Mouse (Mus musculus) testis, postnatal 14 days (tissue): ENCODE measurements around the gene Syn3.

Source experiments
- DNase-seq: peaks from one replicate; pipeline ENCODE4 v3.0.0; 2021; ENCODE audit warnings: low spot score

Gene Syn3

DNA sequence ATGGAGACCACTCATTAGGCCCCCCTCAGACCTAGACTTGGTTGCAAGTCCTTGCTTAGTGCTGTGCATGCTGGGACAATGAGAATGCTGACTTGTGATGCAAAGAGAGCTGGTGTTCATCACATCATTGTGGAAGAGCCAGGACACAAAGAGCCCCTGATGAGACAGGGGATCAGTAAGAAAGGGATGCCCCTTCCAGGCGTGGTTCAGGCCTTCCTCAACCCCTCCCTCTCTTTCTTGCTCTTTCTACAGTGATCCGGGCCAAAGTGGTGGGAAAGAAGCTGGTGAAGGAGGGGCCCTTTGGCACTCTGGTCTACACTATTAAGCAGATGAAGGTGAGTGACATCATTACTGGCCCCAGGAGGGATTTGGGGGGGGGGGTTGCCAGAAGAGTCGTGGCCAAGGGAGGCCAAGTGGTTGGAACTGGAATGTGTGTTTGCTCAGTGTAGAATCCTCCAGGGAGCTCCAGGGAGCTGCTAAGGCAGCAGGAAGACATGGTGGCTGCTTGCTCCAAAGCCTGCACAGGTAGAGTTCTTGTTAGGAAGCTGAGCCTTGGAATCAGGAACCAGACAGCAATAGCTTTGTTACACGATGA, 160.5 kb downstream of the Syn3 start:
- no peak for DNase-seq

- no peak for DNase-seq
These were observed 161.5 kb downstream of the Syn3 start for GRCm38 (mm10) chr10:86337239-86337638.

GRCm38 (mm10) chr10:86336506-86336905, 162.2 kb downstream of the Syn3 start:
- no peak for DNase-seq

DNA sequence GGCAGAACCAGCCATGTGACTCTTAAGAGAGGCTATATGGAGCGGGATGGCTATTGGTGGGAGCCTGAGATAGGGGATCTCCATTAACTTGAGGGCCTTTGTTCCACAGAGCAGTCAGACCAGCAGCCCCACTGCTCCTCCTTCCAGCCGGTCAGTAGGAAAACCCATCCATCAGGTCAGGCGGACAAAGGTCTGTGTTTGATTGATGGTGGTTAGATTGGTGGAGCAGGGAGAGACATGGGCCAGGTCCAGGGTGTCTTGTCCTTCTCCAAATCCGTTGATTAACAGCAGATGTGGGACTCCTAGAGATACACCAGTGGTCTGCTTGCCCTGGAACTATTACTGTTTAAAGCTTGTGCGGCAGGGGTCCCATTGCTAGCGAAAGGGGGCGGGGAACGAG, 164.1 kb downstream of the Syn3 start:
- DNase-seq, result no peak

DNA sequence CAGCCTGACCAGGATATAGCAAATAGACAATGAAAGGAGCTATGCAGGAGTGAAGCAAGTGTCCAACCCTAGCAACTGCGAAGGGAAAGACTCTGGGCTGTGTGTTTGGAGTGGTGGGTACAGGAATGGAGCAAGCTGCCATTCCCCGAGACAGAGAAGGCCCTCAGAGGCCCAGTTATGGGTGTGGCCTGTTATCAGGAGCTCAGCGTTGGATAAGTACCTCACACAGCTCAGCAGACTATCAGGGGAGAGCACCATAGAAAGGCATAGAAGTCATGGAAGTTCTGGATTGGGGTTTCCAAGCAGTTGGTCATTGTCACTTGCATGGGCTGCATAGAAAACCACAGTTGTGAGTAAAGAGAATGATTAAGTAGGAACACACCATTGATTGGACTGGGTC, 165.8 kb downstream of the Syn3 start:
- no peak for DNase-seq

DNA sequence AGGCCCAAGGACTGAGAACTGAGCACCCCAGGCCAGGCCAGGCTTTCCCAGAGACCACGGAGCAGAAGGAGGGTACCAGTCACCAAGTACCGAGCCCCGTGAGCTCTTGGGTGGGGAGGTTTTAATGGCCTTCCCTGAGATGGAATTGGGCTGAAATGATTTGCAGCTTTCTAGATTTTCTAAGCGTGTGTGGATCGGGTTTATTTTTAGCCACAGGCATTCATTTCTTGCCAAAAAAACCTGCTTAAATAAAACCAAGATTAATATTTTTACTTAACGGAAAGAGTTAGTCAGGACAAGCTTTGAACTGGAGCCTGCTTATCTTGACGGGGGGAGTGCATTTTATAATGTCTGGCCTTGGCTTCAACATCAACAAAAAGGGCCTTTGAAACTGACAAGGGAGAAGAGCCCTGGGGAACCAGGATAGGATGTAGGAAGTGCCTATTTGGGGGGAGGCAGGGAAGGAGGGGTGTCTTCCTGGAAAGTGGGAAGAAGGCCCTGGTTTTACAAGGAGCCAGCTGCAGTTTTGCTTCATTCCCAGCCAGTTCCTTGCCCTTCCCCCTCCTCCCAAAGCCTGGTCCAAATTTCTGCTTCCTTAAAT, 166.9 kb downstream of the Syn3 start:
- peak; percentile 12 for DNase-seq

DNA sequence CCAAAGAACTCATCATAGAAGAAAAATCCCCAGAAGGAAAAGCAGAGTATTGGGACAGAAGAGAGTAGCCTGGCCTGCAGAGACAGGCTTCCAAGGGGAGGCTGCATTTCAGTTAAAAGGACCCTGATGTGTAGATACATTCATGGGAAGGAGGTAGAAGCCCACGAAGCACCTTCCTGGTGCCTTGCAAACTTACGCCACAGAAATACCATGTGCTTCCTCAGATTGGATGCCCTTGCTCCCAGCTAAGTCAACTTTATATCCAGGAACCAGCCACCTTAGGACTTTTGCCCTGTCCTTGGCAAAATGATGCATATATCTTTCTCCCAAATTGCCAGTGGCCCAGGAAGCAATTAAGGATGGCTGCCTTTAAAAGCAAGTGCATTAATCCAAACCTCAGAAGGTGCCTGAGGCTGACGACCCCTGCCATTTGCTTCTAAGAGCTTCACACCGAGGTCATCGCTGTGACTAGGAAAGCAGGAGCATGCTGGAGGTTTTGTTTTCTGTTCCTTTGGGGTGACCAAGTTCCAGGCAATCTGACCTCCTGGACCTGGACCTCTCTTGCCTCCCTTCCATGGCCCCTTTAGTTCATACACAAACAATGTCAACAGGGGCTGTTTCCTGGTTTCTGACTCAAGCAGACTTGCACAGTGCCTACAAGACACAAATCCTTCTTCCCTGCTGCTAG, 167.6 kb downstream of the Syn3 start:
- DNase-seq, result no peak

GRCm38 (mm10) chr10:86329241-86329882, 169.3 kb downstream of the Syn3 start:
- DNase-seq, result no peak

- DNase-seq, result no peak
These were observed 170.0 kb downstream of the Syn3 start for GRCm38 (mm10) chr10:86328691-86329090.

- DNase-seq, result no peak
These were observed 170.6 kb downstream of the Syn3 start for GRCm38 (mm10) chr10:86328143-86328542.

GRCm38 (mm10) chr10:86325272-86325671, 173.4 kb downstream of the Syn3 start:
- DNase-seq, result no peak

- no peak for DNase-seq
These were observed 175.3 kb downstream of the Syn3 start for GRCm38 (mm10) chr10:86323275-86323994.

- no peak for DNase-seq
These were observed 176.7 kb downstream of the Syn3 start for GRCm38 (mm10) chr10:86322006-86322405.

GRCm38 (mm10) chr10:86321194-86321593, 177.5 kb downstream of the Syn3 start:
- DNase-seq, result no peak

DNA sequence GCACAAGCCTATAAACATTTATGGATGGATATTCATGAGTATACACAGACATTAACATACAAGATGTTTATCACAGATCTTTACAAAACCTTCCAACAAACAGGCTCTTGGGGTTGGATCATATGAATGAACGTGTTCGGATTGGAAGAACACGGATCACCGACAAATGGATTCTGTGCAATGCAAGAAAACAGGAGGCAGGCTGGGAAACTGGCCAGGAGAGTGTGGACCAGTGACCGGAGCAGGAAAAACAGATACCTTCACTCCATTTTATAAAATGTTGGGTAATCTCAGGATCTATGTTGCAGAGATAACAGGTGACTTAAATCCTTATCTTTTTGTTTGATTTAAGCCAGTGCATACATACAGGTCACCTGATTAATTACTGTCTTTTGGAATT, 178.5 kb downstream of the Syn3 start:
- no peak for DNase-seq

DNA sequence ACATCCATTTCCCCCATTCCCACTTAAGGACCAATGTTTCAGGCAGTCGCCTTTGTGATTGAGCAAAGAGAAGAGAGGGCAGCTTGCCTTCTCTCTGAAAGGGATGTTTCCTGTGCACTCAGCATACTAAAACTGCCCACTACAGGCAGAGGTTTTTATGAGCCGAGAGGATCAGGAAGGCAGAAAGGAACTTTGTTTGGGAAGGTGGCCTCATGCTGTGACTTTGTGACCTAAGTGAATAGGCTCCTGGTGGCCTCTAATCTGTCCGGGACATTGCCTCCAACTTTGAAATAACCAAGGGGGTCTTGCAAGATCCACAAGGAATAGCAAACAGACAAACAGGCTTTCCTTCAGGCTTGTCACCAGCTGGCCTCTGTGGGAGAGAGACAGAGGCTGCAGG, 179.2 kb downstream of the Syn3 start:
- DNase-seq, result no peak

DNA sequence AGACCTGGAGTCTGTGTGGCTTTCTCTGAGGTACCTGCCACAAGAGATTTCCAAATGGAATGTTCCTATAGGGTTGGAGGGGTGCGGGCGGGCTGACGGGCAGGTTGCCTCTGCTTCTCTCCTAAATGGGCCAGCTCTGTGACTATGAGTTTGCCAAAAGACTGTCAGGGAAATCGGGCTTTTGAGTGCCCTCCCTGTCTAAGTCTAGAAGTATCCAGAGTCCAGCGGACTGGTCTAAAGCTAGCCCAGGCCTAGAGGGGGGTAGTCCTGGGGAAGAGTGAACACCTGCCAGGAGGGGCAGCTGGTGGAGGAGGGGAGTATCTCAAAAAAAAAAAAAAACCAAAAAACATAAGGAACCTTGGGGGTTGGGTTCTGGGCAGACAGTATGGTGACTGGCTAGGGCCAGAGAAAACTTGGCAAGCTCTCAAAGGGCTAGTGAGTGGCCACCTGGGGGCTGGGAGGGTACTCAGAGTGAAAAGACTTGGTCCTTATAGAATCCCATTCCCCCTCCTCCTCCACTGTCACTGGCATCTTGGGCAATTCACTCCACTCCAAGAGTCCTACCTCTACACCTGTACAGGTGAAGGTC, 180.1 kb downstream of the Syn3 start:
- no peak for DNase-seq

GRCm38 (mm10) chr10:86317633-86318032, 181.1 kb downstream of the Syn3 start:
- no peak for DNase-seq

- DNase-seq, result no peak
These were observed 183.2 kb downstream of the Syn3 start for GRCm38 (mm10) chr10:86315513-86315912.

DNA sequence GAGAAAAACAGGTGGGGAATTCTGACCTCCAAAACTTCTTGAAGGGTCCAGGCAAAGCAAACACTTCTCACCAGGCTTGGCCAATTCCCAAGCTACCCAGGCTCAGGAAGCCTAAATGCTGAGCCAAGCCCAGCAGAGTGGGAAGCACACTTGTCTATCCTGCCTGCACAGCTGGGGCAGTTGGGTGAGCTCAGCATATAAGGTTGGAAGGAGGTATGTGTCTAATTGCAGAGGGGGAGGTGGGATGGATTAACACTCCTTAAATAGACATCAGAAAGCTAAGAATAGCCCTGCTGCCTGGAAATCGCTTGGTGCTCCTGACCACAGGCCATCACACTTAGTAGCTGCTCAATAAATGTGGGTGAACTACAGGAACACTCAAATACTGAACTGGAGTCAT, 185.2 kb downstream of the Syn3 start:
- DNase-seq, result no peak

- no peak for DNase-seq
These were observed 185.7 kb downstream of the Syn3 start for GRCm38 (mm10) chr10:86312976-86313375.

- DNase-seq, result no peak
These were observed 188.2 kb downstream of the Syn3 start for GRCm38 (mm10) chr10:86310527-86310926.
